Mouse (Mus musculus) heart, embryonic 10.5 days (tissue): Measurements from ENCODE around the gene Gm13290. TPM values are rescaled to one million over a fixed set of nuclear protein-coding genes. Genes with fewer than 3 reads are reported as not detected.
"Not testable (repeated sequence)": the region's sequence is repeated elsewhere in the genome, so short reads cannot be mapped to it uniquely, and the experiment has no call there.

Experiments
- DNase-seq: peaks from one replicate; pipeline ENCODE4 v3.0.0-alpha.2; 2017; ENCODE audit warnings: low spot score
- H3K27ac ChIP-seq: fragments of 300-500 bp; sonication (generic); 2 replicates; pipeline ENCODE4 v1.5.1; 2016; ENCODE audit warnings: mild to moderate bottlenecking
- H3K27me3 ChIP-seq: fragments of 300-500 bp; sonication (generic); 2 replicates; pipeline ENCODE4 v1.6.1; 2016; ENCODE audit warnings: mild to moderate bottlenecking; ENCODE audit not compliant: poor library complexity, insufficient read depth, severe bottlenecking
- H3K36me3 ChIP-seq: fragments of 300-500 bp; sonication (generic); 2 replicates; pipeline ENCODE4 v1.6.1; 2016; ENCODE audit warnings: mild to moderate bottlenecking, moderate library complexity
- H3K4me1 ChIP-seq: fragments of 300-500 bp; sonication (generic); 2 replicates; pipeline ENCODE4 v1.6.1; 2016; ENCODE audit warnings: mild to moderate bottlenecking
- H3K4me3 ChIP-seq: fragments of 300-500 bp; sonication (generic); 2 replicates; pipeline ENCODE4 v1.5.1; 2016; ENCODE audit warnings: mild to moderate bottlenecking, moderate library complexity
- H3K9me3 ChIP-seq: fragments of 300-500 bp; sonication (generic); 2 replicates; pipeline ENCODE4 v1.6.1; 2016; ENCODE audit warnings: mild to moderate bottlenecking, moderate library complexity
- WGBS: fragments of 180-500 bp; shearing (Covaris S2); methylation state at CpG from one replicate; pipeline ENCODE4 v1.1.7; 2016; 5-methylcytosine and 5-hydroxymethylcytosine counted together
- polyA plus RNA-seq: library from polyadenylated mRNA; unstranded; fragments of >200 nt; fragmentation: Nextera tagmentation; extraction: Ambion mirVana; gene quantifications from 2 replicates; pipeline ENCODE4 v1.2.1, GENCODE M21; 2016

Gene Gm13290
- polyA plus RNA-seq = not detected in 2 replicates

DNA sequence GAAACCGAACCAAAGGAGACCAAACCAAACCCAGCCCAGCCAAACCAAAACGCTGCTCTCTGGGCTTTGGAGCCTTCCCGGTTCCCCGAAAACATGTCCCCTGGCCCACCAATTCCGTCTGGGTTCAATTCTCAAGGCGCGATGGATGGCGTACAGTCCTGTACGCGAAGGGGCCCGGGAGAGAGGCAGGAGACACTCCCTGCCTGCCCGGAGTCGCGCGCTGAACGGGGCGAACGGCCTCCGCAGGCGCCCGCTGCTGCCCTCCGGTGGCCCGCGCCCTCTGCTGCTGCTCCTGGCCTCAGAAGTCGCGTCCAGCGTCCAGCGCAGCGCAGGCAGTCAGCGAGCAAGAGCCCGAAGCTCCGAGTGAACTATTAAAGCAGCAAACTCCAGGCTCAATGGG, at the start of gene Gm13290:
TSS of gene Gm13290 (plus strand) at position 301 of the 400 bp plus-strand sequence.
- not testable (repeated sequence) for H3K4me1 ChIP-seq, H3K27me3 ChIP-seq, H3K4me3 ChIP-seq, H3K27ac ChIP-seq, DNase-seq, H3K9me3 ChIP-seq, H3K36me3 ChIP-seq
- WGBS = no CpG with 5 or more reads among the region's 32 CpGs

DNA sequence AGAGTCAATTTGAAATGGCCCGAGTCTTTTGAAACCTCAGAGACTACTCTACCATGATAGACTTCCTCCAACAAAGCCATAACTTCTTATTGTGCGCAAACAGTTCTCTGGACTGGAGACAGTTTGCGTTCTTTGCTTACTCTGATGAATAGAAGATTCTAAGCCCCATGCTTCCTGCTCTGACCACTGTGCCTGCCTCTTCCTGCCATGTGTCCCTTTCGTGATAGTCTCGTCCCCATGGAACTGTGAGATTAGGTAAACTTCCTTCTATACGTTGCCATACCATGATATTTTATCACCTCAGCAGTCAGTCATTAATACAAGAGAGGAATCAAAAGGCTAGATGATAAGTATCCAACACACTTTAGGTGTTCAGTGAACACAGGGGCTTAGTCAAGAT, 46.9 kb upstream of the Gm13290 start:
- no peak overlapping the region for H3K4me3 ChIP-seq
- no peaks in the 10 kb centered on the region for H3K4me1 ChIP-seq
- H3K36me3 ChIP-seq = no peaks in the 10 kb centered on the region
- WGBS = 70% methylated on average over 6 of the region's 6 CpGs
- no peak for DNase-seq
- H3K9me3 ChIP-seq = no peaks in the 10 kb centered on the region
- H3K27me3 ChIP-seq = no peaks in the 10 kb centered on the region
- no peak overlapping the region for H3K27ac ChIP-seq

GRCm38 (mm10) chr4:88727324-88727723, 46.3 kb upstream of the Gm13290 start:
- Histone ChIP-seq H3K9me3 (no peaks in the 10 kb centered on the region), H3K4me1 (no peaks in the 10 kb centered on the region), H3K27ac (no peak overlapping the region), H3K4me3 (no peak overlapping the region), H3K27me3 (no peaks in the 10 kb centered on the region), H3K36me3 (no peaks in the 10 kb centered on the region)
- no peak for DNase-seq
- 4% methylated on average over 1 of the region's 1 CpGs for WGBS

DNA sequence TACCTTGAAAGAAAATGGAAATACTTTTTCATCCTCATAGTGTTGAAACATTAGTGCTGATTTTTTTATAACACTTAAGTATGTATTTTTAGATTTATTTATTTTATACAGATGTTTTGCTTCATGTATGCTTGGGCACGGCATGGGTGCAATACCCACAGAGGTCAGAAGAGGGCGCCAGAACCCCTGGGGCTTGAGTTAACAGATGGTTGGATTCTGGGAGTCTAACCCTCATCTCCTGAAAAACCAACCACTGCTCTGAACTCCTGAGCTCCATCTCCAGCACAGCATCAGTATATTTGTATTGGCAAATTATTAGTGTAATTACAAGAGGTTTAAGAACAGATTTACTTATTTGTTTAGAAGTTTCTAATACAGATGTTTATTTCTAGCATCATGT, 35.2 kb upstream of the Gm13290 start:
- Histone ChIP-seq H3K27me3 (no peaks in the 10 kb centered on the region), H3K27ac (no peak overlapping the region), H3K4me1 (no peaks in the 10 kb centered on the region), H3K4me3 (no peak overlapping the region), H3K9me3 (no peaks in the 10 kb centered on the region), H3K36me3 (no peaks in the 10 kb centered on the region)
- WGBS = 5% methylated on average over 2 of the region's 2 CpGs
- DNase-seq = peak; percentile 82

- Histone ChIP-seq H3K36me3 (no peaks in the 10 kb centered on the region), H3K27me3 (no peaks in the 10 kb centered on the region), H3K27ac (no peak overlapping the region), H3K4me1 (no peaks in the 10 kb centered on the region), H3K4me3 (no peak overlapping the region), H3K9me3 (no peaks in the 10 kb centered on the region)
- 83% methylated on average over 6 of the region's 6 CpGs for WGBS
- DNase-seq = no peak
Observed at GRCm38 (mm10) chr4:88739036-88739435, 34.6 kb upstream of the Gm13290 start.

DNA sequence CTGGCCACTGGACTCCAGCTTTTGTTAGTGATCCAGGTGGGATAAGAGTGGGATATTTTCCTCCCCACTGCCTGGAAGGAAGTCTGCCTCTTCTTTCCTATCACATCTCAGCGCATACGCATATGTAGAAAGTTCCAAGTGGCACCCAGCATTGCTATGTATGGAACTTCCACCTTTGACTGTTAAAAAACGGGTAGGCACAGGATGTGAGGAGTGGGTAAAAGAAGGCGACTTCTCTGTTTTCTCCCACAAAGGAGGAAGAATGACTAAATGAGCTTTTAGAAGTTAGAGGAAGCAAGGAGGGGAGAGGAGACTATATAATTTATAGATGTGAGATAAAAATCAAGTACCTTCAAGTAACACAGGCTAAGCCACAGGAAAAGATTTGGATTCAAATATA, 32.2 kb upstream of the Gm13290 start:
- H3K4me1 ChIP-seq = no peaks in the 10 kb centered on the region

GRCm38 (mm10) chr4:88742771-88743371, 30.8 kb upstream of the Gm13290 start:
- Histone ChIP-seq H3K4me1 (no peaks in the 10 kb centered on the region), H3K9me3 (no peaks in the 10 kb centered on the region), H3K27ac (no peak overlapping the region), H3K27me3 (no peaks in the 10 kb centered on the region), H3K4me3 (no peak overlapping the region), H3K36me3 (no peaks in the 10 kb centered on the region)
- 76% methylated on average over 7 of the region's 7 CpGs for WGBS
- no peak for DNase-seq

More for the DNA sequence above, 32.2 kb upstream of the Gm13290 start:
- no peak for DNase-seq
- no peaks in the 10 kb centered on the region for H3K9me3 ChIP-seq
- 79% methylated on average over 4 of the region's 4 CpGs for WGBS
- no peaks in the 10 kb centered on the region for H3K36me3 ChIP-seq
- no peaks in the 10 kb centered on the region for H3K27me3 ChIP-seq
- no peak overlapping the region for H3K27ac ChIP-seq
- H3K4me3 ChIP-seq = no peak overlapping the region

- Histone ChIP-seq H3K27me3 (no peaks in the 10 kb centered on the region), H3K4me3 (no peak overlapping the region), H3K36me3 (no peaks in the 10 kb centered on the region), H3K27ac (no peak overlapping the region), H3K9me3 (no peaks in the 10 kb centered on the region), H3K4me1 (no peaks in the 10 kb centered on the region)
- no peak for DNase-seq
- WGBS = 68% methylated on average over 3 of the region's 3 CpGs
Observed at GRCm38 (mm10) chr4:88744207-88744606, 29.4 kb upstream of the Gm13290 start.

GRCm38 (mm10) chr4:88749926-88750325, 23.7 kb upstream of the Gm13290 start:
- no peaks in the 10 kb centered on the region for H3K27me3 ChIP-seq
- H3K4me1 ChIP-seq = no peaks in the 10 kb centered on the region
- H3K36me3 ChIP-seq = no peaks in the 10 kb centered on the region
- WGBS = 56% methylated on average over 6 of the region's 6 CpGs
- H3K4me3 ChIP-seq = no peak overlapping the region
- no peak for DNase-seq
- H3K27ac ChIP-seq = no peak overlapping the region
- no peaks in the 10 kb centered on the region for H3K9me3 ChIP-seq

DNA sequence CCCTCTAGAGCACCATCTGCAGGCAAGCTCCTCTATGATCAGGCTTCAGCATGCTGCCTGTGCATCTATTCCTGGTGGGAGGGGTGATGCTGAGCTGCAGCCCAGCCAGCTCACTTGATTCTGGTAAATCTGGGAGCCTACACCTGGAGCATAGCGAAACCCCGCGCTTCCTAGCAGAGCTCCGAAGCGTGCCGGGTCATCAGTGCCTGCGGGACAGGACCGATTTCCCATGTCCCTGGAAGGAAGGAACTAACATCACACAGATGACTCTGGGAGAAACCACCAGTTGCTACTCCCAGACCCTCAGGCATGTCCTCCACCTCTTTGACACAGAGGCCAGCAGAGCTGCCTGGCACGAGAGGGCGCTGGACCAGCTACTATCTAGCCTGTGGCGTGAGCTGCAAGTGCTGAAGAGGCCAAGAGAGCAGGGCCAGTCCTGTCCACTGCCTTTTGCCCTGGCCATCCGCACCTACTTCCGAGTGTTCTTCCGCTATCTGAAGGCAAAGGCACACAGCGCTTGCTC, 18.8 kb upstream of the Gm13290 start, which contains the start of gene Gm13271:
TSS of gene Gm13271 (plus strand) at position 51 of the 523 bp plus-strand sequence.
- H3K27ac ChIP-seq, H3K36me3 ChIP-seq, H3K27me3 ChIP-seq, H3K4me1 ChIP-seq, H3K4me3 ChIP-seq, H3K9me3 ChIP-seq, DNase-seq: not testable (repeated sequence)
- WGBS = 63% methylated on average over 15 of the region's 15 CpGs

- 11% methylated on average over 29 of the region's 31 CpGs for WGBS
- not testable (repeated sequence) for H3K4me1 ChIP-seq, H3K36me3 ChIP-seq, H3K9me3 ChIP-seq, H3K27me3 ChIP-seq
- peak; percentile 78 for DNase-seq
- Histone ChIP-seq H3K27ac (peak overlapping the region; percentile 88), H3K4me3 (peak overlapping the region; percentile 64)
Observed at GRCm38 (mm10) chr4:88756581-88757513, 16.8 kb upstream of the Gm13290 start.

DNA sequence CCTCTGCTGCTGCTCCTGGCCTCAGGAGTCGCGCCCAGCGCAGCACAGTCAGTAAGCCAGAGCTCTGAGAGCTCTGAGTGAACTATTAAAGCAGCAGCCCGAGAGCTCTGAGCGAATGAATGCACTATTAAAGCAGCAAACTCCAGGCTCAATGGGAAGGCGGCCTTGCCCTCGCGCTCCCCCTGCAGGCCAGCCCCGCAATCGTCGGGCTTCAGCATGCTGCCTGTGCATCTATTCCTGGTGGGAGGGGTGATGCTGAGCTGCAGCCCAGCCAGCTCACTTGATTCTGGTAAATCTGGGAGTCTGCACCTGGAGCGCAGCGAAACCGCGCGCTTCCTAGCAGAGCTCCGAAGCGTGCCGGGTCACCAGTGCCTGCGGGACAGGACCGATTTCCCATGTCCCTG, 16.0 kb upstream of the Gm13290 start:
- H3K36me3 ChIP-seq, H3K4me1 ChIP-seq, H3K27me3 ChIP-seq, H3K9me3 ChIP-seq: not testable (repeated sequence)
- peak overlapping the region; percentile 64 for H3K4me3 ChIP-seq
- peak overlapping the region; percentile 88 for H3K27ac ChIP-seq
- 1% methylated on average over 20 of the region's 21 CpGs for WGBS
- peak; percentile 93 for DNase-seq

DNA sequence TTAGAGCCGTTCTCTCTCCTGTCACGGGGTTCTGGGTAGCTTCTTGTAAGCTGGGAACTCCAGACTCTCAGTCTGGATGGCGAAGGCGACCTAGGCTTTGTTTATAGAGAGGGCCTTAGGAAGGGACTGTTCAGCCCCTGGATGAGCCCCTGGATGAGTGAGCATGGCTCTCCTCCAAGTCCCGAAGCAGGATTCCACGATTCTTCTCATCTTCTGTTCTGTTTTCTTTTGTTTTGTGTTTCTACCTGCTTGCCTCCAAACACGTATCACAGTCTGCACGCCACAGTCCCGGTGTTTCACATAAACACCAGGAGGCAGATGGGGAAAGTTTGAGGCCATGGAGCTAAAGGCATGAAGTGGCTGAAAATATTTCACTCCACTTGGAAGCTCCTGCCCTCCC, 14.9 kb upstream of the Gm13290 start:
- H3K4me1 ChIP-seq, H3K27me3 ChIP-seq, DNase-seq, H3K36me3 ChIP-seq, H3K9me3 ChIP-seq, H3K27ac ChIP-seq, H3K4me3 ChIP-seq: not testable (repeated sequence)
- WGBS = 79% methylated on average over 9 of the region's 9 CpGs
